Mouse (Mus musculus): ENCODE data around the gene C1qtnf1.
A peak's percentile ranks its signal among the peaks of the same experiment; 100 is the strongest.

Gene C1qtnf1

GRCm38 (mm10) chr11:118436471-118436935 lies 8.5 kb downstream of the C1qtnf1 start:
- DNase-seq (ENCODE audit: low spot score in 2 of 2), result no peak

- DNase-seq (ENCODE audit: low spot score in 2 of 2), result no peak
Measured at GRCm38 (mm10) chr11:118438665-118439414, 10.8 kb downstream of the C1qtnf1 start.

GRCm38 (mm10) chr11:118442691-118443090 lies 14.7 kb downstream of the C1qtnf1 start:
- DNase-seq (ENCODE audit: low spot score in 2 of 2), result no peak

GRCm38 (mm10) chr11:118443201-118443970 lies 15.4 kb downstream of the C1qtnf1 start:
- DNase-seq (ENCODE audit: low spot score in 2 of 2), result peak in 1 of 2 experiments; percentile 26

GRCm38 (mm10) chr11:118445843-118446242 lies 17.8 kb downstream of the C1qtnf1 start:
- DNase-seq (ENCODE audit: low spot score in 2 of 2), result no peak

GRCm38 (mm10) chr11:118447346-118447745 lies 19.3 kb downstream of the C1qtnf1 start:
- no peak for DNase-seq (ENCODE audit: low spot score in 2 of 2)

- no peak for DNase-seq (ENCODE audit: low spot score in 2 of 2)
Measured at GRCm38 (mm10) chr11:118448385-118448784, 20.4 kb downstream of the C1qtnf1 start.

- no peak for DNase-seq (ENCODE audit: low spot score in 2 of 2)
Measured at GRCm38 (mm10) chr11:118451211-118451610, 23.2 kb downstream of the C1qtnf1 start.

GRCm38 (mm10) chr11:118452955-118453354 lies 25.0 kb downstream of the C1qtnf1 start:
- DNase-seq (ENCODE audit: low spot score in 2 of 2), result no peak

- no peak for DNase-seq (ENCODE audit: low spot score in 2 of 2)
Measured at GRCm38 (mm10) chr11:118453886-118454671, 26.1 kb downstream of the C1qtnf1 start.

- DNase-seq (ENCODE audit: low spot score in 2 of 2), result no peak
Measured at GRCm38 (mm10) chr11:118455788-118456187, 27.8 kb downstream of the C1qtnf1 start.

GRCm38 (mm10) chr11:118456937-118457336 lies 28.9 kb downstream of the C1qtnf1 start:
- peak; percentile 65 to 75 for DNase-seq (ENCODE audit: low spot score in 2 of 2)

- DNase-seq (ENCODE audit: low spot score in 2 of 2), result no peak
Measured at GRCm38 (mm10) chr11:118459051-118459450, 31.0 kb downstream of the C1qtnf1 start.

- DNase-seq (ENCODE audit: low spot score in 2 of 2), result no peak
Measured at GRCm38 (mm10) chr11:118459536-118459935, 31.5 kb downstream of the C1qtnf1 start.

GRCm38 (mm10) chr11:118460280-118460679 lies 32.3 kb downstream of the C1qtnf1 start:
- no peak for DNase-seq (ENCODE audit: low spot score in 2 of 2)

GRCm38 (mm10) chr11:118467441-118468035 lies 39.5 kb downstream of the C1qtnf1 start:
- no peak for DNase-seq (ENCODE audit: low spot score in 2 of 2)

- DNase-seq (ENCODE audit: low spot score in 2 of 2), result no peak
Measured at GRCm38 (mm10) chr11:118469509-118470160, 41.6 kb downstream of the C1qtnf1 start.

- no peak for DNase-seq (ENCODE audit: low spot score in 2 of 2)
Measured at GRCm38 (mm10) chr11:118470234-118470966, 42.4 kb downstream of the C1qtnf1 start.

- no peak for DNase-seq (ENCODE audit: low spot score in 2 of 2)
Measured at GRCm38 (mm10) chr11:118471676-118472075, 43.7 kb downstream of the C1qtnf1 start.

- no peak for DNase-seq (ENCODE audit: low spot score in 2 of 2)
Measured at GRCm38 (mm10) chr11:118473161-118473560, 45.2 kb downstream of the C1qtnf1 start.
